Mouse (Mus musculus) hindbrain, embryonic 11.5 days (tissue): Measurements from ENCODE around the gene Efcab11. TPM values are rescaled to one million over a fixed set of nuclear protein-coding genes. Genes with fewer than 3 reads are reported as not detected.
"Not testable (repeated sequence)": the region's sequence is repeated elsewhere in the genome, so short reads cannot be mapped to it uniquely, and the experiment has no call there.

Source experiments
- ATAC-seq: fragments of 200-750 bp; cut with Nextera tagmentation; 2 replicates; pipeline ENCODE4 v1.8.0; 2017; ENCODE audit warnings: mild to moderate bottlenecking, moderate TSS enrichment, moderate library complexity; ENCODE audit not compliant: low FRiP score
- DNase-seq: peaks from one replicate; pipeline ENCODE4 v3.0.0-alpha.2; 2015; ENCODE audit warnings: low spot score
- H3K27ac ChIP-seq: fragments of 300-500 bp; sonication (generic); 2 replicates; pipeline ENCODE4 v1.5.1; 2014; ENCODE audit warnings: mild to moderate bottlenecking, low read depth, low read length
- H3K27me3 ChIP-seq: fragments of 300-500 bp; sonication (generic); 2 replicates; pipeline ENCODE4 v1.6.1; 2014; ENCODE audit warnings: mild to moderate bottlenecking, low read length, moderate library complexity, mixed read lengths; ENCODE audit not compliant: control insufficient read depth, insufficient read depth
- H3K36me3 ChIP-seq: fragments of 300-500 bp; sonication (generic); 2 replicates; pipeline ENCODE4 v1.6.1; 2014; ENCODE audit warnings: mild to moderate bottlenecking, low read length, moderate library complexity, mixed read lengths; ENCODE audit not compliant: control insufficient read depth, insufficient read depth
- H3K4me1 ChIP-seq: fragments of 300-500 bp; sonication (generic); replicated peaks from 2 replicates; pipeline ENCODE4 v1.6.1; 2014; ENCODE audit warnings: low read length, mixed read lengths; ENCODE audit not compliant: control insufficient read depth, insufficient read depth
- H3K4me2 ChIP-seq: fragments of 300-500 bp; sonication (generic); replicated peaks from 2 replicates; pipeline ENCODE4 v1.6.1; 2014; ENCODE audit warnings: mild to moderate bottlenecking, low read depth, low read length
- H3K4me3 ChIP-seq: fragments of 300-500 bp; sonication (generic); 2 replicates; pipeline ENCODE4 v1.5.1; 2014; ENCODE audit warnings: low read depth, low read length
- H3K9ac ChIP-seq: fragments of 300-500 bp; sonication (generic); 2 replicates; pipeline ENCODE4 v1.6.1; 2014; ENCODE audit warnings: low read depth, low read length
- H3K9me3 ChIP-seq: fragments of 300-500 bp; sonication (generic); 2 replicates; pipeline ENCODE4 v1.6.1; 2016; ENCODE audit warnings: low read length; ENCODE audit not compliant: control insufficient read depth
- WGBS: fragments of 180-500 bp; shearing (Covaris S2); extraction: QIAGEN DNeasy Blood & Tissue Kit; methylation state at CpG from one replicate; pipeline ENCODE4 v1.1.7; 2014; 5-methylcytosine and 5-hydroxymethylcytosine counted together
- polyA plus RNA-seq: library from polyadenylated mRNA; unstranded; fragments of >200 nt; fragmentation: Nextera tagmentation; extraction: Ambion mirVana; gene quantifications from 2 replicates; pipeline ENCODE4 v1.2.1, GENCODE M21; 2014

Gene Efcab11
- polyA plus RNA-seq, 1 experiment from 2014 or later = 25.6 TPM

- DNase-seq (no peak), ATAC-seq (no peak)
- Histone ChIP-seq H3K36me3 (no peaks in the 10 kb centered on the region), H3K27me3 (no peaks in the 10 kb centered on the region), H3K4me3 (no peak overlapping the region), H3K9me3 (no peaks in the 10 kb centered on the region), H3K4me2 (no peak overlapping the region), H3K27ac (no peak overlapping the region), H3K4me1 (peaks cover 3% of the 10 kb centered on the region), H3K9ac (no peak overlapping the region)
- 90% methylated on average over 5 of the region's 5 CpGs for WGBS
Observed at GRCm38 (mm10) chr12:99837528-99837927, 46.7 kb downstream of the Efcab11 start.

- 48% methylated on average over 20 of the region's 20 CpGs for WGBS
- DNase-seq = peak; percentile 82
- H3K36me3 ChIP-seq = no peaks in the 10 kb centered on the region
- peak; percentile 86 for ATAC-seq
- H3K4me3 ChIP-seq = no peak overlapping the region
- no peak overlapping the region for H3K9ac ChIP-seq
- no peaks in the 10 kb centered on the region for H3K27me3 ChIP-seq
- H3K27ac ChIP-seq = no peak overlapping the region
- peaks cover 3% of the 10 kb centered on the region for H3K4me1 ChIP-seq
- 0 out of 2 replicates have a peak overlapping the region, but pooled peaks have one; percentile 5 for H3K4me2 ChIP-seq
- H3K9me3 ChIP-seq = no peaks in the 10 kb centered on the region
Observed at GRCm38 (mm10) chr12:99836404-99837131, 47.7 kb downstream of the Efcab11 start.

GRCm38 (mm10) chr12:99833476-99833875, 50.8 kb downstream of the Efcab11 start:
- Histone ChIP-seq H3K27ac (no peak overlapping the region), H3K9me3 (no peaks in the 10 kb centered on the region), H3K27me3 (no peaks in the 10 kb centered on the region), H3K9ac (no peak overlapping the region), H3K4me2 (no peak overlapping the region), H3K4me1 (peaks cover 3% of the 10 kb centered on the region), H3K4me3 (no peak overlapping the region), H3K36me3 (no peaks in the 10 kb centered on the region)
- ATAC-seq (no peak), DNase-seq (no peak)
- 100% methylated on average over 1 of the region's 1 CpGs for WGBS

GRCm38 (mm10) chr12:99822591-99822990, 61.6 kb downstream of the Efcab11 start:
- no peaks in the 10 kb centered on the region for H3K36me3 ChIP-seq
- H3K27ac ChIP-seq = no peak overlapping the region
- H3K9me3 ChIP-seq = no peaks in the 10 kb centered on the region
- H3K27me3 ChIP-seq = no peaks in the 10 kb centered on the region
- no peak overlapping the region for H3K4me3 ChIP-seq
- H3K4me2 ChIP-seq = no peak overlapping the region
- H3K4me1 ChIP-seq = no peaks in the 10 kb centered on the region
- ATAC-seq = no peak
- WGBS = 91% methylated on average over 4 of the region's 4 CpGs
- no peak for DNase-seq
- H3K9ac ChIP-seq = no peak overlapping the region

- H3K27ac ChIP-seq = no peak overlapping the region
- H3K27me3 ChIP-seq = no peaks in the 10 kb centered on the region
- ATAC-seq = no peak
- no peaks in the 10 kb centered on the region for H3K9me3 ChIP-seq
- no peak overlapping the region for H3K9ac ChIP-seq
- H3K36me3 ChIP-seq = no peaks in the 10 kb centered on the region
- no peak for DNase-seq
- H3K4me1 ChIP-seq = no peaks in the 10 kb centered on the region
- 77% methylated on average over 12 of the region's 12 CpGs for WGBS
- no peak overlapping the region for H3K4me2 ChIP-seq
- H3K4me3 ChIP-seq = no peak overlapping the region
Observed at GRCm38 (mm10) chr12:99821309-99821934, 62.8 kb downstream of the Efcab11 start.

- WGBS = 72% methylated on average over 4 of the region's 4 CpGs
- H3K27ac ChIP-seq = no peak overlapping the region
- no peak overlapping the region for H3K4me2 ChIP-seq
- H3K4me3 ChIP-seq = no peak overlapping the region
- no peaks in the 10 kb centered on the region for H3K27me3 ChIP-seq
- no peak for ATAC-seq
- no peak overlapping the region for H3K9ac ChIP-seq
- no peaks in the 10 kb centered on the region for H3K9me3 ChIP-seq
- DNase-seq = no peak
- H3K36me3 ChIP-seq = no peaks in the 10 kb centered on the region
- H3K4me1 ChIP-seq = no peaks in the 10 kb centered on the region
Observed at GRCm38 (mm10) chr12:99819186-99819974, 64.9 kb downstream of the Efcab11 start.

- not testable (repeated sequence) for H3K9ac ChIP-seq, H3K4me1 ChIP-seq, H3K27me3 ChIP-seq, H3K4me2 ChIP-seq, H3K36me3 ChIP-seq, H3K4me3 ChIP-seq, H3K9me3 ChIP-seq, H3K27ac ChIP-seq, DNase-seq, ATAC-seq
- WGBS = 95% methylated on average over 16 of the region's 16 CpGs
Observed at GRCm38 (mm10) chr12:99818006-99818405, 66.2 kb downstream of the Efcab11 start.

- no peak for DNase-seq
- no peak overlapping the region for H3K27ac ChIP-seq
- no peak overlapping the region for H3K9ac ChIP-seq
- H3K9me3 ChIP-seq = no peaks in the 10 kb centered on the region
- H3K4me1 ChIP-seq = no peaks in the 10 kb centered on the region
- H3K4me3 ChIP-seq = no peak overlapping the region
- no peak overlapping the region for H3K4me2 ChIP-seq
- no peaks in the 10 kb centered on the region for H3K36me3 ChIP-seq
- WGBS = 96% methylated on average over 8 of the region's 8 CpGs
- H3K27me3 ChIP-seq = no peaks in the 10 kb centered on the region
- no peak for ATAC-seq
Observed at GRCm38 (mm10) chr12:99815244-99815643, 69.0 kb downstream of the Efcab11 start.
